Mouse (Mus musculus) embryo, embryonic 11.5 days (tissue): Measurements from ENCODE around the gene Mms19.
"Not testable (repeated sequence)": the region's sequence is repeated elsewhere in the genome, so short reads cannot be mapped to it uniquely, and the experiment has no call there.

Experiments
- DNase-seq: peaks from one replicate; pipeline ENCODE4 v3.0.0-alpha.2; 2012; ENCODE audit warnings: low read depth, low spot score

The Mms19 gene

DNA sequence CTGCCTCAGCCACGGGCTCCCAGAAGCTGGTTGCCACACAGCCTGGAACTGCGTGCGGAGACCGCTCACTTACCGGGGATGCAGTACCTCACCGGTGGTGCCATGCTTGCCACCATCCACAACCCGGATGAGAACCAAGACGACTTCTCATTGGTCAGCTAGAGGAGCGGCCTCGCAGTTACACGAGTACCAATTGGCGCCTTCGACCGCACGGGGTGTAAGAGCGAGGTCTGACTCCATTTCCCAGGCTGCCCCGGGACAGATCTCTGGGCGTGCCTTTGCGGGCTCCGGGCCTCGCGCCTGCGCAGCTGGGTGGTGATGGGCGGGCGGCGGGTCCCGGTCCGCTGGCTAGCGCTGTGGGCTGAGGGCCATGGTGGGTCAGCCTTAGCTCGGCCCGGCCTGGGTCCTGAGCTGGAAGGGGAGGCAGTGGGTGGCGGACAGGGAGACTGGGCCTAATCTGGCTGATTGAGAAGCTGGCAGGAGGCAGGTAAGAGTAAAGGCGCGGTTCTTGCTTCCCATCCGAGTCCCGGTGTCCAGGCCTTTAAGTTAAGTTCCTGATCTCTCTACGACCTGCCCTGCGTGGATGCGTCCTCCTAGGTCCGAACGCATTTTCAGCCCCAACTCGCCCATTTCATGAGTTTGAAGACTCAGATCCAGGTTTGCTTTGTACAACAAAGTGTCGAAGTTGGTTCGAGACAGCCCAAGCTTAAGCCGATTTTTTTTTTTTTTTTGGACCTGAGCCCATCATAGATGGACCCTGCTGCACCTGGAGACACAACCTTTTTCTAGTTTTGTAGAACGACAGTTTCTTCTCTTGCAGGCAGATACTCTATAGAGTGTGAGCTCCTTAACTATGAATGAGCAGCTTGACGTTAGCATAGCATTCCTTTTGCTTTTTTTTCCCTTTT, 47.5 kb downstream of the Mms19 start, which contains the start of the genes Exosc1 and Zdhhc16:
Gene Exosc1 (minus strand): TSS at position 245 of the 908 bp plus-strand sequence.
Gene Zdhhc16 (plus strand): TSS at position 302 of the 908 bp plus-strand sequence.
- DNase-seq: peak; percentile 96

DNA sequence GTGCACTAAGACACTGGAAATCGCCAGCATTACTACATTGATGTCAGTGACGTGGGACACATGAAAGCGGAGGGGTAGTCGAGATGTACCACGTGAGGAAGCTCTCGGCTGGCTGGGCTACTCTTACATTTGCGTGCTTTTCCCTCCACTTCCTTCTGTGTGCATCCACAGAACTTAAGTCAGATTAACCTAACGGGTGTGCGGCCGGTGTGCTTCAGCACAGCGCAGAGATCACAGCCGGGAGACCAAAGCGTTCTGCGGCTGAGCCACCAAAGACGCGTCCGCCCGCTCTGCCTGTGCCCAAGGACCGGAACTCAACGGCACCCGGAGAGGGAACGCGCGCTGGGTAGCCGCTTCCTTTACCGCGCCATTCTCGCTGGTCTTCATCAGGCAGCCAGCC, 48.3 kb downstream of the Mms19 start:
- DNase-seq: no peak

DNA sequence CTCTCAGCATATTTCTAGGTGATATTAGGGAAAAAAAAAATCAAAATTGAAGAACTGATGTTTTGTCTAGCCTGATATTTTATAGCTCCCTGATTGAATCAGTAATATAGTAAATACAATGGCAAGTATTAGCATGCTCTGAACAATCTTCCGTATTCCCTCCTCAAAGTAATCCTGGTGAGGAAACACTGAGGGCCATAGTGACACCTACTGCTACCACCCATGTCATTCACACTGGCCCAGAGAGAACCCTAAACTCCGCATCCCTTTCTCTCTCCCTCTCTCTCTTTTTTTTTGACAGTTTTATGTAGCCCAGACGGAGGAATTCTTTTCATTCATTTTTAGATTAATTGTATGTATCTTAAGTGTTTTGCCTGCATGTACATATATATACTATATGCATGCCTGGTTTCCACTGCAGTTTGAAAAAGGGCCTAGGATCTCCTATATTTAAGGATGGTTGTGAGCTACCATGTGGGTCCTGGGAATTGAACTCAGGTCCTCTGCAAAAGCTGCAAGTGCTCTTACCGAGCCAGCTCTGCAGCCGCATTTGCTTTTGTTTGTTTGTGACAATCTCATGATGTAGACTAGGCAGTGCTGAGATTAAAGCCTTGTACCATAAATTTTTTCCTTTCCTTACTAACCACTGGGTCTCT, 60.4 kb downstream of the Mms19 start:
- DNase-seq: no peak

DNA sequence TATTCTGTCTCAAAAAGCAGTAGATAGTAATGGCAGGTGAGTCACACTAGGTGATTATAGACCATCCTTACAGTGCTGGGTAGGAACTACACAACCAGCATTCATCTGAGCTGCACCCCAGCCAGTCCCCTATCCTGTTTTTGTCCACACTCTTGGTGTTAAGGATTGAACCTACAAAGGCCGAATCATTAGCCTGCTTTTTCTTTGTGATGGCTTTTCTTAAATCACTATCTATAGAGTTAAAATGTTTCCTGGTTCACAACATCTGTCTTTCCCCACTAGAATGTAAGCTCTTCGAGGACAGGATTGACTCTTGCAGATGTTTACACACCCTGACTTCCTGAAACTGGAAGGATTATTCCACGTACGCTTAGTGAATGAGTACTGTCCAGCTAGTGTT, 61.5 kb downstream of the Mms19 start:
- no peak for DNase-seq

DNA sequence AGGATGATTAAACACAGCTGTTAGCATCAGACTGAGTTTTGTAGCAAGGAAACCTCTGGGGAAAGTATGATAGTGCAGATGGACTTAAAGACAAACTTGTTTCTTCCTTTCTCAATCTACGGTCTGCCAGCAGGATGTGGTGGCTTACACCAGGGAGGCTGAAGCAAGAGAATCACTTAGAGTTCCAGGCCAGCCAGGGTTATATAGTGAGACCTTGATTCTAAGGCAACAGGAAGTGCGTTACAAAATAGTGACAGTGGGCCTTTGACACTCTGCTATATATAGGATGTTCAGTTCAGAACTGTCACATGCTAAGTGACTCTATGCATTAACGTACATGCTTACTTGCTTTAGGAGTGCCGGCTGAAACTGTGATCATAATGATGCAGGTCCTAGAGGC, 64.1 kb downstream of the Mms19 start:
- no peak for DNase-seq

DNA sequence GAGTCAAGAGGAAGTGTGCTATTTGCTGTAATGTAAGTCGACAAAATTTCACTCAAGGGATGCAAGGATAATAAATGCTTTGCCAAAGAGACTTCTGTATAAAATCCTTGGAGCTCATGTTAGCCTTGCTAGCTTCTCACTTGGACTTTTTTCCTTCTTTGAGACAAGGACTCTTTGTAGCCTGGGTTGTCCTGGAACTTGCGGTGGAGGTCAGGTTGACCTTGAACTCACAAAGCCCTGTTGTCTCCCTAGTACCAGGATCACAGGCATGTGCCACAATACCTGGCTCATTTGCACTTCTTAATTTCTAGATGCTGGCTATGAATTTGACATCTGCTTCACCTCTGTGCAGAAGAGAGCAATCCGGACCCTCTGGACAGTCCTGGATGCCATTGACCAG, 65.7 kb downstream of the Mms19 start:
- no peak for DNase-seq

DNA sequence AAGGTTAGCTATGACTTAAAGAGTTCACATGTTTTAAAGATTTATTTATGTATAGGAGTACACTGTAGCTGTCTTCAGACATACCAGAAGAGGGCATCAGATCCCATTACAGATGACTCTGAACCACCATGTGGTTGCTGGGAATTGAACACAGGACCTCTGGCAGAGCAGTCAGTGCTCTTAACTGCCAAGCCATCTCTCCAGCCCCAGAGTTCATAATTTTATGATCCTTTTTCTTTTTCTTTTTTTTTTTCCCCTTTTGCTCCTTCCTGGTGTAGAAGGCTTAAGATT, 66.4 kb downstream of the Mms19 start:
- DNase-seq: not testable (repeated sequence)

DNA sequence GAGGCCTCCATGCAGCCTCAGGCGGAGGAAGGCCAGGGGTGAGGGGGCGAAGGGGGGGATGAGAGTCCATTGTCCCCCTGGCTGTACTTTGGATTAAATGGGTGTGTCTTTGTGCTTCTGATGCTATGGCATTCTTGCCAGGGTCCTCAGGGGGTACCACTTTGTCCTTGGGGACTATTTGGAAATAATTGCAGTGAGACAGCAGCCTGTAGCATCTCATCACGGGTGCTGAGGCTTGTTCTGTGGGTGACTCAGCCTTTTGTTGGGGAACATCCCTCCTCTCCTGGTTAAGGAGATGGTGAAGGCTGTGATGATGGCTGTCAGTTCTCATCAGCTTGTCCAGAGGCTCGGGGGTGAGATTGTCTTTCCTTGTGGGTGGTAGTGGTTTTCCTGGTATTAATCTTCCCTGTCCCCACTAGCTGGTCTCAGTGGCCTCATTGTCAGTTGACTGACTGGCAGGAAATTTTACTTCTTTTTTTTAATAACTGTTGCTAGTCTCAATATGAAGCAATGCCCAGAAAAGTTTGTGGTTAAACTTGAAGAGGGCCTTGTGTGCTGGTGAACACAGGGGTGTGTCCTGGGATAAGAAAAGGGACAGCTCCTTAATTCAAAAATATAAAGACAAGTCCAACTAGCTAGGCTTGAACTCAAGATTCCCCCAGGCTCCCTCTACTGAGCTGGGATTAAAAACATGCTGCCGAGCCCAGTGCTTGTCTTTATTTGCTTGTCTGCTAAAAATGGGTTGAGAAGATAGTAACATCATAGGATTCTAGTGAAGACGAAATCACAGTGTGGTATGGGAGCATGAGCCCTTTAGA, 67.0 kb downstream of the Mms19 start:
- DNase-seq: no peak

DNA sequence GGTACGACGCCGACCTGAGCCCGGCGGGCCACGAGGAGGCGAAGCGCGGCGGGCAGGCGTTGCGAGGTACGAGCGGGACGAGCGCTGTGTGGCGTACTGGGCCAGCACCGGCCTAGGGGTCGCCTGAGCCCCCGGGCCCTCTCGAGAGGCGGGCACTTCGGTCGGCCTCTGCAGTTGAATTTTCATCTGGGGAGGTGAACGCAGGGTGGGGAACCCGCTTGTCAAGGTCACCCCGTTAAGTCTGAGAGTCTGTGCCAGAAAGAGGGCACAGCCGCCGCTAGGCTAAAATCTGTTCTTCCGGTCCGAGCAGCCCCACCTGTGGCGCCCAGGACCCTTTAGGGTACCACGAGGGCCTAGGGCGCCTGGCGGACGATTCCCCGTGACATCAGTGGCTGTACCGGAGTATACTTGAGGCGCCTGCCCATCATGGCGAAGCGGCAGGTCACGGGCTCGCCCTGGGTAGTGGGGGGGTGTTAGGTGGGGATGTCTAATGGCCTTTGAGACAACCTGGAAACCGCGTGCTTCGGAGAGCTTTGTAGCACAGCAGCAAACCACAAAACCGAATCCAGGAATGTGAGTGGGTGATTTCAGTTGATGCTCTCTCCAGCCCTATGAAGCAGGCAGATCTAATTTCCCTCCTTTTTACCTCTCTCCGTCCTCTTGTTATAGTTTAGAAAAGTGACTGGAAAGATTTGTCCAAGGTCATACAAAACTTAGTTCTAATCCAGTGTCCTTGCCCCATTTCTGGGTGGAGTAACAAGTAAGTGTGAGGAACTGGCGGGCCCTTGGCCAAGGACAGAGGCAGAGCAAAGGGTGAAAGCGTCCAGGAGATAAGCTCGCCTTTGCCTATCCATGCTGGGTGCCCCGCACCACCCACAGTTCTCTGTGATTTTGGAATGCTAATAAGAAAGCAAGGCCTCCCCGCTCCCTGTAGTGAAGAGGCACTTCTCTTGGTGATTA, 68.6 kb downstream of the Mms19 start:
- DNase-seq: no peak

DNA sequence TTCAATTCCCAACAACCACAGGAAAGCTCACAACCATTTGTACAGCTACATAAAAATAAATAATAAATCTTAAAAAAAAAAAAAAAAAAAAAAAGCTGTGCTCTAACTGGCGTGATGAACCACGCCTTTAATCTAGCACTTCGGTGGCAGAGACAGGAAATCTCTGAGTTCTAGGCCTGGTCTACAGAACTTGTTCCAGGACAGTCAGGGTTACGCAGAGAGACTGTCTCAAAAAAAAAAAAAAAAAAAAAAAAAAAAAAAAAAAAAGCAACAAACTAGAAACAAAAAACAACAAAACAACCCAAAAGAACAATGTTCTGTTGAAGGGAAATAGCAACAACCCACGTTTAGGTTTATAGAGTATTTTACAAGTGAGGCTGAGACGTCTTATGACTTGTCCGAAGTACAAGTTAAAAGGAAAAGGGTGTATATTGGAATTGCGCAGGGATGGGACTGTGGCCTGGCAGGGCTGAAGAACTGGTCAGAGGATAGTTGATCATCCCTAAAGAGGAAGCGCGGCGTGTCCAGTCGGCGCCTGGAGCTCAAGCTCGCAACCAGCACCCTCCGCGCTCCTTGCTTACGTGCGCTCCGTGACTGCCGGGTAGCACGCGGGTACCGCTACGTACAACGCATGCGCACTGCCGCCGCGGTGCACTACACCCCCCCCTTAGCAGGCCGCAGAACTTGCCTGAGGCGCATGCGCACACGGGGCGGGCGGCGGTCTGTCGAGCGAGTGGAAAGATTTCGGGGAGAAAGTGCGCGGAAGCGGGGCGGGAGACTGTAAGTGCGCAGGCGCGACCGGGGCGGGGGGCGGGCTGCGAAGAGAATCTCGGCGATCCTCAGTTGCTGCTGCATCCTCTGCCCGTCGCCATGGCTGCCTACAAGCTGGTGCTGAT, 69.5 kb downstream of the Mms19 start, which contains the start of gene Pgam1:
Gene Pgam1 (plus strand): TSS at position 746 of the 896 bp plus-strand sequence.
- peak; percentile 99 for DNase-seq

DNA sequence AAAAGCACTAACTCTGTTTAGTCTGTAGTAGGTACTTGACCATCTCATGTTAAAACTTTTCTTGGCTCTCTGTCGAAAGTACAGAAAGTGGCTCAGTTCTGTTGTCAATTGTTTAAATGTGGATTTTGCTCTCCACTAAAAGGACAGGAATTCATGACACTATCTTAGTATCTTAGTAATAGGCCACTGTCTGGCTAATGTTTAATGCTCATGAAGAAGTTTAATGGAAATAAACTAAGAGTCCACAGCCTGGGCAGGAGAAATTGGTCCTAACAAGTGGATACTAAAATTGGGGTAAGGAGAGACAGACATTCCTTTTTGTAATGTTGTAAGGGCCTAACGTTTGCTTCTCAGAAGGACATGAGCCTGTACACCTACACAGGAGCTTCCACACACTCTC, 70.6 kb downstream of the Mms19 start:
- no peak for DNase-seq

DNA sequence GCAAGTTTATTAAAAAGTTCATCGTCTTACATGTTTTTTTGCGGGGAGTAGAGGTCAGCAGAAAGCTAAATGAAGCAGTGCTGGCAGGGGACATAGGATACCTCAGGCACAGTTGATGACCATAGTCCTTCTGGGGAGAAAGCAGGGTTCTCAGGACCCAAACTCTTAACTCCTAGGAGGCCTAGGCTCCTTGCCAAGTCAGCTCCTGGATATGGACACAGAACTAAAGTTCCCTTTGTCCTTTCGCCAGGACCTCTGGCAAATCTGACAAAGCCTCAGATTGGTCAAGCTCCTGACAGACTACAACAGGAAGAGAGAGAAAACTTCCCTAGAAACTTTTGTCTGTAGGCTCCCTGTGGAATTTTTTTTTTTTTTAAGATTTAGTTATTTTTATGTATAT, 72.2 kb downstream of the Mms19 start:
- DNase-seq: no peak

DNA sequence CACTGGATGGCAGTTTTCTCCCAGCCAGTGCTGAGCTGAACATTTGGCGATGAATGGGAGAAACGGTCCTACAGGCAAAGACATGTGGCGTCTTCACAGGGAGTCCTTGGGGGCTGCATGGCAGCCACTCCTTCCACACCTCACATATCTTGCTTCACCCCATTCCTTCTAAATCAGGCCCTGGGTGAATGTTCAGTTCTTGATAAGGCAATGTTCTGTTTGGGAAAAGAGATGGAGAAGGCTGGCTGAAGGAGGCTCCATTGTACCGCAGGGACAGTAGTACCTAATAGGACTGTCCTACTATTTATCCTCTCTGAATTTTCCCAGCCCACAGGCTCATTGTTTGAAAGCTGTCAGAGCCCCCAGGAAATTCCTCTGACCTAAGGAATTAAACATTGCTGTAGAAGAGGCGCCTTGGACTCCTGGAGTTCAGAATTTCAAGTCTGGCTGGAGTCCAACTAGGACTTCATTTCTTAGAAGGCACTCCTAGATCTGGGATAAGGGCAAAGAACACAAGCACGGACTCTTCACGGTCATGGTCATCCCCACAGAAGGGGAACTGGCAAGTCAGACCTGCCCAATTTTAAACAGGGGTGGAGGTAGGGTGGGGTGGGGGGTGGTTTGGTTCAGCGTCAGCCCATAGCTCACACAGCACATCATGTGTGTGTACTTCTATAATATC, 73.7 kb downstream of the Mms19 start:
- DNase-seq: no peak

DNA sequence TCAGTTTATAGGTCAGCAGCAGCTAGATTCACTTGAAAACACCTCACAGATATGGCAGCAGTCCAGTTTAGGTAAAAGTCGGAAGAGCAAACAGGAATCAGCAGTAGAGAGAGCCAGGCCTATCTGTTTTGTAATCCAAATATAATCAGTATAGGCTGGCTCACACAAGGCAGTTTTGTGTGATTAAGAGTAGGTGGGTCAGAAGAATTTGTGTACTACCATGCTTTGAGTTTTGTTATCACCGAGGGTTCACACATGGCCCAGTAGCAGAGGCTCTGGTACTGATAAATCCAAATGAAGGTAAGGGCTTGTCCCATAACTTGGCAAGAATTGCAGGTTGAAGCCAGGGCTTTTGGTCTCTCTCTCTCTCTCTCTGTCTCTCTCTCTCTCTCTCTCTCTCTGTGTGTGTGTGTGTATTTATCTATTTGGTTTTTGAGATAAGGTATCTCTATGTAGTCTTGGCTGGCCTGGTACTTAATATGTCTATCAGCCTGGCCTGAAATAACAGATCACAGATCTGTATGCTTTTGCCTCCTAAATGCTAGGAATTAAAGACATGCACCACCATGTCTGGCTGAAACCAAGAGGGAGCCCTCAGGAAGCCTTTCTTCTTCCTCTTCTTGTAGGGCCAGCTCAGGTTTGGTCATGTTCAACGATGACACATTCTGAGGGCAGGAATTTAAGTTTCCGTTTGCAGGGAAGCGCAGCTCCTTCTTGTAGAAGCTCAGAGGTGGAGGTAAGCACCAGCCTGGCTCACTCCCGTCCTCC, 74.5 kb downstream of the Mms19 start:
- no peak for DNase-seq

DNA sequence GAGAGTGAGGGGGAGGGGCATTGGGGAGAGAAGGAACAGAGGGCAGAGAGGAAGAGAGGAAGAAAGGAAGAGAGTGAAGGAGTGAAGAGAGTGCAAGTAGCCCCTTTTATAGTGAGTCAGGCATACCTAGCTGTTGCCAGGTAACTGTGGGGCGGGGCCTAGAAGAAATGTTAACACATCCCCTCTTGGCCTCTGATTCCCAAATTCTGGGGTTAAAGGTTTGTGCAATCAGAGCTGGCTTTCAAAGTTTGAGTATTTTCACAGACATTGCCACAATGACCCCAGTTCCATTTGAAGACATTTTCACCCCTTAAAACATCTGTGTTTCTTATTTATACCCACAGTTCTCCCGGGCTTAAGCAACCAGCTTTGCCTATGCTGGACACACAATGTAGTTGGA, 75.7 kb downstream of the Mms19 start:
- DNase-seq: no peak

DNA sequence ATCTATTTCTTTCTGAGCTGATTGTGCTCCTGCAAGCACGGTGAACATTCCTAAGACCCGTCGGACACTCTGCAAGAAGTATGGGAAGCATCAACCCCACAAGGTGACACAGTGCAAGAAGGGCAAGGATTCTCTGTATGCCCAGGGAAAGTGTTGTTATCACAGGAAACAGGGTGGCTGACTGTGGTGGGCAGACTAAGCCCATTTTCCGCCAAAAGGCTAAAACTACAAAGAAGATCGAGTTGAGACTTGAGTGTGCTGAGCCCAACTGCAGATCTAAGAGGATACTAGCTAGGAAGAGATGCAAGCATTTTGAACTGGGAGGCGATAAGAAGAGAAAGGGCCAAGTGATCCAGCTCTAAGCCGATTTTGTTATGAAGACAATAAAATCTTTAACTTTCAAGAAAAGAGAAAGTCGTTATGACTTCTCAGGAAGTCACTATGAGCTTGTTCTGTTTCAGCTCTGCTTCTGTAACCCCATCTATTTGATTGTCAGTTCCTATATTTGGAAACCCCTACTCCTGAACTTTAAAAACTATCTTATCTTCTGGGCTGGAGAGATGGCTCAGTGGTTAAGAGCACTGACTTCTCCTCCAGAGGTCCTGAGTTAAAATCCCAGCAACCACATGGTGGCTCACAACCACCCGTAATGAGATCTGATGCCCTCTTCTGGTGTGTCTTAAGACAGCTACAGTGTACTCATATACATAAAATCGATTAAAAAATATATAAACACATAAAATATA, 77.9 kb downstream of the Mms19 start:
- DNase-seq: no peak

DNA sequence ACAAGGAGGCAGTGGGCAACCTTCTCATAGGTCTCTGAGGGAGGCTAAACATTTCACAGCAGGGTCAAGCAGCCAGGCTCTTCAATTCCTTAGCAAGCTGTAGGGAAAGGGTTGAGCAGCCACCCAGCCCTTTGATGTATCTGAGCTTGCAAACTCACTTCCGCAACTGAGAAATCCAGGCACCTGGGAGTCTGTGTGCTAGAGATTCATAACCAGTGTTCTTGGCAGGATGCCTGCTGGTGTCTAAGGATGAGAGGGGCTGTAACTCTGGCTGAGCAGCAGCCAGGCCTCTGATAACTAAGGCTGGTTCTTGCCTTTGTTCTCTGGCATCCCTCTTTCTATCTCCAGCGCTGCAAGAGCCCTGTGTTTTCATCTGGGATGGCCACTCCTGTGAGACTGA, 79.3 kb downstream of the Mms19 start:
- DNase-seq: no peak

DNA sequence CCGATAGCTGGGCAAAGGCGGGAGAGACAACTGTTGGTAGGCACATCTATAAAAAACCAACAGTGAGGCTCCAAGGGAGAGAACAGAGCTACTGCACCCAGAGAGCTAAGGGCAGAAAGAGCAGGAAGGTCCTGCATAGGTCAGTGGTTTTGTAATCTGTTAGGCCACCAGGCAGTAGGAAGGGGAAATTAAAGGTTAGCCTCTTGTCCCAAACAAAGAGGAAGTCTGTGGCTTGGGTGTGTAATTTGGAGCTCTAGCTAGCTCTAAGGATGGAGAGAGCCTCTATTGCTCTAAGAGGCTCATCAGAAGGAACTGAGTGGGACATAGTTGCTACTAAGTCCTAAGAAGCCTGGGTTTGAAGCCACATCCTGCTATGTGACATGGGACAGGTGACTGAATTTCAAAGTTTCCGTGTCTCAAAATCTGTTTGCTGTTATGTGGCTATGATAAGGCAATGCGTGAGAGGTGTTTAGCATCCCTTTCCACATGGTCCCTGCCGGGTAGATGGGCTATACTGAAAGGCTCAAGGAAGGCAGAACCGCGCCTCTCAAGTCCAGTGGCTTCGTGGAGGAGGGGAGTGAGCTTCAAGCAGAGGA, 80.4 kb downstream of the Mms19 start:
- DNase-seq: no peak
